Mouse (Mus musculus) C2C12 (cell line): ENCODE results near the gene Med16. TPM values are rescaled to one million over a fixed set of nuclear protein-coding genes. Genes with fewer than 3 reads are reported as not detected.

Experiments used
- H3K27me3 ChIP-seq: one replicate; pipeline ENCODE4 v1.6.1; 2011; ENCODE audit not compliant: control insufficient read depth, insufficient read depth, insufficient read length
- H3K36me3 ChIP-seq: one replicate; pipeline ENCODE4 v1.6.1; 2011; ENCODE audit not compliant: control insufficient read depth, insufficient read depth
- H3K4me3 ChIP-seq: one replicate; pipeline ENCODE4 v1.5.1; 2011; ENCODE audit warnings: mild to moderate bottlenecking, control low read depth; ENCODE audit not compliant: poor library complexity, insufficient read depth, severe bottlenecking
- H3K79me2 ChIP-seq: one replicate; pipeline ENCODE4 v1.6.1; 2011; ENCODE audit not compliant: control insufficient read depth, insufficient read depth
- H3K79me3 ChIP-seq: one replicate; pipeline ENCODE4 v1.6.1; 2011; ENCODE audit warnings: low read depth, control low read depth
- H3ac ChIP-seq: one replicate; pipeline ENCODE3; 2011; ENCODE audit warnings: low read depth; ENCODE audit not compliant: control insufficient read depth, insufficient read length
- CEBPB ChIP-seq: IDR thresholded peaks from one replicate; pipeline ENCODE4 v1.6.1; 2011; ENCODE audit warnings: low read depth, mild to moderate bottlenecking, control low read depth, moderate library complexity
- CTCF ChIP-seq: IDR thresholded peaks from one replicate; pipeline ENCODE4 v1.5.1; 2011; ENCODE audit not compliant: control insufficient read depth, insufficient read depth, insufficient read length
- FOSL1 ChIP-seq: IDR thresholded peaks from one replicate; pipeline ENCODE4 v1.8.0; 2011; ENCODE audit warnings: mild to moderate bottlenecking, low read length; ENCODE audit not compliant: poor library complexity, insufficient read depth, severe bottlenecking
- MAX ChIP-seq: IDR thresholded peaks from one replicate; pipeline ENCODE4 v1.6.1; 2011; ENCODE audit warnings: mild to moderate bottlenecking, control low read depth
- MYOD1 ChIP-seq: IDR thresholded peaks from one replicate; pipeline ENCODE4 v1.6.1; 2011; ENCODE audit warnings: low read depth; ENCODE audit not compliant: control insufficient read depth, insufficient read length
- MYOG ChIP-seq: IDR thresholded peaks from one replicate; pipeline ENCODE4 v1.6.1; 2011; ENCODE audit not compliant: control insufficient read depth, insufficient read length; ENCODE audit errors: extremely low read depth
- USF1 ChIP-seq: IDR thresholded peaks from one replicate; pipeline ENCODE4 v1.6.1; 2011; ENCODE audit warnings: low read depth, mild to moderate bottlenecking, control low read depth, moderate library complexity
- polyA plus RNA-seq: library from polyadenylated mRNA; unstranded; fragments of >200 nt; fragmentation: generic; extraction: Trizol; gene quantifications from one replicate; pipeline ENCODE4 v1.2.1, GENCODE M21; 2012; ENCODE audit warnings: missing spikeins

Gene Med16
- polyA plus RNA-seq, 1 experiment: 32.5 TPM

DNA sequence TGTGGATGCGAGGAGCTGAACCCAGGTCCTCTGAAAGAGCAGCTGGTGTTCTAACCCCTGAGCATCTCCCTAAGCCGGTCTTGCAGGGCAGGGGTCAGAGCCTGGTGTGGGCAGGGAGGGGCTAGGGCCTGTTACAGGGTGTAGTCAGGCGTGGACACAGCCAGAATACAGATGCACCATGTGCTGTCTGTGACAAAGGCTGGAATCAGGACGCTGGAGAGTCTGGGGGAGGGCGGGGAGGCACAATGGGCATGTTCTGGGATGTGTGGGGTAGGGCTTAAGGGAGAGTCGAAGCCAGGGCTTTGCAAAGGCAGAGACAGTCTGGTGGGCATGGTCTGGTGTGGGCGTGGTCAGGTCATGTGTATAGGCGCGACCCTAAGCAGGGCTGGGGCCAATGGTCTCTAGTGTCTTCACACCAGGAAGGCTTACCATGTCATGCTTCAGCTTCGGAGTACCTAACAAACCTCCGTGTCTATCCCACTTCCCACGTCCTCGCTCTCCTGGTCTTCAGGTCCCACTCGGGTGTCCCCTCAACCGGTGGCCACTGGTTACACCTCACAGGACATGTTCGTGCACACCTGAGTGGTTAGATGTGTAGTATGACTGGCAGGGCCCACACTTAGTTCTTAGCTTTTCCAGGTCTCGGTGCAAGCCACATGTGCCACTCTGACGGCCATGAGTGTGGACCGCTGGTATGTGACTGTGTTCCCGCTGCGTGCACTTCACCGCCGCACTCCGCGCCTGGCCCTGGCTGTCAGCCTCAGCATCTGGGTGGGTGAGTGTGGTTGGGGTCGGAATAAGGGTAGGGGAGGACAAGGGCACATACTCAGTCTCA, 11.6 kb upstream of the Med16 start:
- Histone ChIP-seq H3K36me3 (no peaks in the 10 kb centered on the region), H3K79me2 (peaks cover 14% of the 10 kb centered on the region), H3K79me3 (peaks cover 2% of the 10 kb centered on the region), H3K27me3 (peaks cover 34% of the 10 kb centered on the region), H3ac (no peak overlapping the region), H3K4me3 (no peak overlapping the region)
- TF ChIP-seq CEBPB: no peak
- TF ChIP-seq FOSL1: no peak
- no peak for TF ChIP-seq CTCF
- no peak for TF ChIP-seq MYOD1
- TF ChIP-seq MYOG: no peak
- TF ChIP-seq USF1: no peak
- no peak for TF ChIP-seq MAX

DNA sequence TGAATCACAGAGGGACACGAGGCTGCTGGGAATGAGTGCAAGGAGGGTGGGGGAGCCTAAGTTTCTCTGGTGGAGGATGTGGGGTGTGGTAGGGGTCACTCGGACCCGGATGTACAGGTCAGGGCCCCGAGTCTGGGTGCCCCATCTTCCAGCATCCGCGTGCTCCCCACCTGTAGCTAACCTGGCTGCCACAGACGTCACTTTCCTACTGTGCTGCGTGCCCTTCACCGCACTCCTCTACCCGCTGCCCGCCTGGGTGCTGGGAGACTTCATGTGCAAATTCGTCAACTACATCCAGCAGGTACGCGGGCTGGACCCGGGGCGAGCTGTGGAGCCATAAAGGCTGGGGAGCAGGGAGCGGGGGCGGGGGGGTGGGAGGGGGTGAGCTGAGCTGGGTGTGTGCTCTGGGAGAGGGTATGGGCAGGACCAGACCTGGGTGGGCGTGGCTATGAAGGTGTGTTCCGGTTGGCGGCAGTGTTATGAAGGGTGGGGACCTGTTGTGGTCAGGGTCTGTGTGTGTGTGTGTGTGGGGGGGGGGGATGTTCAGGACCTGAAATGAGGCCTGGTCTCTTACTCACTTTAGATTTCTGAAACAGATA, 10.6 kb upstream of the Med16 start:
- H3ac ChIP-seq: peak overlapping the region; percentile 7
- peaks cover 34% of the 10 kb centered on the region for H3K27me3 ChIP-seq
- H3K4me3 ChIP-seq: no peak overlapping the region
- H3K36me3 ChIP-seq: no peaks in the 10 kb centered on the region
- TF ChIP-seq FOSL1 (no peak), USF1 (no peak), MAX (no peak), CEBPB (no peak), CTCF (no peak), MYOD1 (no peak), MYOG (no peak)
- H3K79me3 ChIP-seq: peaks cover 2% of the 10 kb centered on the region
- peaks cover 24% of the 10 kb centered on the region for H3K79me2 ChIP-seq

DNA sequence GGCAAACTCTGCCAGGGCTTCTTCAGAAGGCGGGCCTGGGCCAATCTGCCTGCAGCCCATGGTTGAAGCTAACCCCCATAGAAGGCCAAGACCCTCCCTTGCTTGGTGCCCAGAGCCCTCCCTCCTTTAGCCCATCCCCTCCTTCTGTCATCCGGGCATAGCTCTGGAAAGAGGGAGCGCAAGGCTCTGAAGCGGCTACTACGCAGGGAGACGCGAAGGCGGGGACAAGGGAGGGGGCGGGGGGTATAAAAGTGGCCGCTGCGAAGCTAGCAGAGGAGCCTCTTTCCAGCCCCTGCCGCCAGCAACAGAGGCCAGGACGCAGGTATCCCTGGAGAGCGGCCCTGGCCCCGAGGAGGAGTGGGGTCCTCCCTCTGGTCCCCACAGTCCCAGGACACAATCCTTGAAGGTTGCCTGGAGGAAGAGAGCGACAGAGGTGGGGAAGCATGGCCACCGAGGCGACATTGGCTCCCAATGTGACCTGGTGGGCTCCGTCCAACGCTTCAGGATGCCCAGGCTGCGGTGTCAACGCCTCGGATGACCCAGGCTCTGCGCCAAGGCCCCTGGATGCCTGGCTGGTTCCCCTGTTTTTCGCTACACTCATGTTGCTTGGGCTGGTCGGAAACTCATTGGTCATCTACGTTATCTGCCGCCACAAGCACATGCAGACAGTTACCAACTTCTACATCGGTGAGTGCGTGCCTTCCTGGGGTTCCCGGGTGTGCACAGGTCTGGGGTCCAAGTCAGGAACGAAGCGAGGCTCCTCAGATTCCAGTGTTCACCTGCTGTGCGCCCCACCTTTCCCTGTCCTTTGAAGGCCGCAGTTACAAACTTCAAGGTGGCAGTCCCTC, 9.7 kb upstream of the Med16 start:
- peaks cover 34% of the 10 kb centered on the region for H3K27me3 ChIP-seq
- H3K4me3 ChIP-seq: no peak overlapping the region
- no peak for TF ChIP-seq MYOG
- no peak for TF ChIP-seq MYOD1
- no peak for TF ChIP-seq FOSL1
- TF ChIP-seq CEBPB: no peak
- no peak for TF ChIP-seq USF1
- no peak for TF ChIP-seq CTCF
- TF ChIP-seq MAX: no peak
- H3K79me2 ChIP-seq: peaks cover 24% of the 10 kb centered on the region
- H3ac ChIP-seq: no peak overlapping the region
- H3K79me3 ChIP-seq: peaks cover 2% of the 10 kb centered on the region
- H3K36me3 ChIP-seq: no peaks in the 10 kb centered on the region

DNA sequence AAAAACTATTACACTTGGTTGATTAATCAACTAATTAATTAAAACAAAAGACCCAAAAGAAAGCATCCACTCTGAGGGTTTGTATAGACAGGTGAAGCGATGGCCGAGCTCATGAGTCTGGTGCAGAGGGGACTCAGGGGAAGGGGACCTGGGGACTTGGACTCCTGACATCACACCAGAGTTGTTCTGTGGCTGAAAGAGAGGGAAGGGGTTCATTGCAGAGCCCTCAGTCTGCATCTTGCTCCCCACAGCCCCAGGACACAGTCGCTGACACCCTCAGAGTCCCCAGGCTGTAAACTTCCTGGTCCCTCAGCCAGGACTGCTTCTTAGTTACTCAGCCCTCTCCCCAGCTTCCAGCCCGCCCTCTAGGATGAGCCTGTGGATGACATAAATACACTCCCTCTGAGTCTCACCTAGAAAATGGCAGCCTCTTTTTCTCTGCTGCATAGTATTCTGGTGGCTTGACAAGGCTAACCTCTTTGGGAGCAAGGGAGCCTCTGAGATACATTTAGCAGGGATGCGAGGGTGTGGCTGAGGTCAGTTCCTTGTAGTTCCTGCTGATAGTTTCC, 8.9 kb upstream of the Med16 start:
- Histone ChIP-seq H3K4me3 (no peak overlapping the region), H3K27me3 (peaks cover 34% of the 10 kb centered on the region), H3K79me3 (peaks cover 2% of the 10 kb centered on the region), H3ac (no peak overlapping the region), H3K36me3 (no peaks in the 10 kb centered on the region), H3K79me2 (peaks cover 24% of the 10 kb centered on the region)
- no peak for TF ChIP-seq USF1
- TF ChIP-seq MAX: no peak
- no peak for TF ChIP-seq MYOG
- no peak for TF ChIP-seq MYOD1
- TF ChIP-seq CTCF: no peak
- TF ChIP-seq FOSL1: no peak
- TF ChIP-seq CEBPB: no peak

DNA sequence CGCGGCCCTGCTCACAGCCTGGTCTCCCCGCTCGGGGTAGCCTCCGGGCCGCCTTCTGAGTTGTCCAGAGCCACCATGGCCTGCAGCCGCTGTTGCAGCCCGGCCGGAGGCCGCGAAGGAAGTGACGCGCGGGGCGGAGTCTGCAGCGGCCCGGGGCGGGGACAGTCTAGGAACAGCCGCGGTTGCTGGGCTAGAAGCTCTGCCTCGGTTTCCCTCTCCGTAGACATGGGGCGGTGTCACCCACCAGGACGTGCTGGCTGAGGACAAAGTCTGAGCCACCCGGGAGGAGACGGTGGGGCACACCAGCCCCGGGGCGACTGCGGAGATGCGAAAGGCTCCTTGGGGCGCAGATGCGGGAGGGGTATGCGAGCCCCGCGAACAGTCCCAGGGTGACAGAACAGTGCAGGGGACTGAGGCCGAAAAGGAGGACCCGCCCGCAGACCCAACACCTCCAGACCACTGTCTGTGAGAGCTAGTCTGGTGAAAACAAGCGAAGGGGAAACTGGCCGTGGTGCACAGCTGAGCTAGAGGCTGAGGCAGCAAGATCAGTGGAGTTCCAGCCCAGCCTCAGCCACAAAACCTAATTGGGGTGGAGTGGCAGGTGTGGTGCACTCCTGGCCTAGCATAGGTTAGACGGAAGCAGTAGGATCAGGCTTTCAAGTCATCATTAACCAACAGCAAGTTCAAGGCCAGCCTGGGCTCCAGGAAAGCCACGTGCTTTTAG, 8.2 kb upstream of the Med16 start, which contains the start of gene Kiss1r:
TSS of gene Kiss1r (plus strand) at position 164 of the 724 bp plus-strand sequence.
- TF ChIP-seq USF1: no peak
- no peak for TF ChIP-seq MYOD1
- no peak for TF ChIP-seq CEBPB
- no peak for TF ChIP-seq CTCF
- TF ChIP-seq FOSL1: no peak
- TF ChIP-seq MAX: no peak
- TF ChIP-seq MYOG: no peak
- Histone ChIP-seq H3K79me2 (peaks cover 24% of the 10 kb centered on the region), H3K27me3 (peaks cover 34% of the 10 kb centered on the region), H3K4me3 (peak within 1 kb of the TSS; percentile 64), H3ac (peak within 1 kb of the TSS; percentile 92), H3K79me3 (peaks cover 2% of the 10 kb centered on the region), H3K36me3 (no peaks in the 10 kb centered on the region)
